Mouse (Mus musculus): ENCODE measurements around the gene Pbx4.

The Pbx4 gene

GRCm38 (mm10) chr8:69809820-69810219, 22.5 kb upstream of the Pbx4 start:
- DNase-seq (ENCODE audit: low read depth, low spot score), result no peak

- DNase-seq (ENCODE audit: low read depth, low spot score), result no peak
Measured at GRCm38 (mm10) chr8:69814881-69815280, 17.4 kb upstream of the Pbx4 start.

- no peak for DNase-seq (ENCODE audit: low read depth, low spot score)
Measured at GRCm38 (mm10) chr8:69815396-69815795, 16.9 kb upstream of the Pbx4 start.

- no peak for DNase-seq (ENCODE audit: low read depth, low spot score)
Measured at GRCm38 (mm10) chr8:69820466-69820865, 11.8 kb upstream of the Pbx4 start.

GRCm38 (mm10) chr8:69821971-69822385, 10.3 kb upstream of the Pbx4 start:
- DNase-seq (ENCODE audit: low read depth, low spot score), result no peak

- no peak for DNase-seq (ENCODE audit: low read depth, low spot score)
Measured at GRCm38 (mm10) chr8:69822386-69823191, 9.7 kb upstream of the Pbx4 start, which contains the start of gene Lpar2. Gene Lpar2, plus strand, starts transcription at chr8:69822429.

GRCm38 (mm10) chr8:69826371-69826770, 5.9 kb upstream of the Pbx4 start:
- DNase-seq (ENCODE audit: low read depth, low spot score), result no peak

- no peak for DNase-seq (ENCODE audit: low read depth, low spot score)
Measured at GRCm38 (mm10) chr8:69837057-69837682, 4.9 kb downstream of the Pbx4 start.

GRCm38 (mm10) chr8:69847167-69848065, 15.1 kb downstream of the Pbx4 start:
- DNase-seq (ENCODE audit: low read depth, low spot score), result no peak

GRCm38 (mm10) chr8:69848951-69849350, 16.7 kb downstream of the Pbx4 start:
- no peak for DNase-seq (ENCODE audit: low read depth, low spot score)

GRCm38 (mm10) chr8:69849899-69850298, 17.6 kb downstream of the Pbx4 start:
- no peak for DNase-seq (ENCODE audit: low read depth, low spot score)

- no peak for DNase-seq (ENCODE audit: low read depth, low spot score)
Measured at GRCm38 (mm10) chr8:69850926-69851506, 18.7 kb downstream of the Pbx4 start.

- no peak for DNase-seq (ENCODE audit: low read depth, low spot score)
Measured at GRCm38 (mm10) chr8:69853869-69854268, 21.6 kb downstream of the Pbx4 start.

- DNase-seq (ENCODE audit: low read depth, low spot score), result no peak
Measured at GRCm38 (mm10) chr8:69860807-69861206, 28.5 kb downstream of the Pbx4 start.

GRCm38 (mm10) chr8:69861251-69861650, 29.0 kb downstream of the Pbx4 start:
- no peak for DNase-seq (ENCODE audit: low read depth, low spot score)

GRCm38 (mm10) chr8:69863387-69864020, 31.2 kb downstream of the Pbx4 start:
- no peak for DNase-seq (ENCODE audit: low read depth, low spot score)

- no peak for DNase-seq (ENCODE audit: low read depth, low spot score)
Measured at GRCm38 (mm10) chr8:69864180-69864579, 31.9 kb downstream of the Pbx4 start.

GRCm38 (mm10) chr8:69867696-69868326, 35.5 kb downstream of the Pbx4 start:
- DNase-seq (ENCODE audit: low read depth, low spot score), result no peak

- DNase-seq (ENCODE audit: low read depth, low spot score), result no peak
Measured at GRCm38 (mm10) chr8:69870003-69870765, 37.9 kb downstream of the Pbx4 start.

GRCm38 (mm10) chr8:69870907-69871306, 38.6 kb downstream of the Pbx4 start:
- DNase-seq (ENCODE audit: low read depth, low spot score), result no peak
